Mouse (Mus musculus): Measurements from ENCODE around the gene Olfr791. TPM values are rescaled to one million over a fixed set of nuclear protein-coding genes. Genes with fewer than 3 reads are reported as not detected.

The Olfr791 gene
- total and polyA plus RNA-seq, 3 experiments = not detected

GRCm38 (mm10) chr10:129498192-129498591 is 23.4 kb upstream of the Olfr791 start, which contains the start of gene Olfr790:
TSS of gene Olfr790 (plus strand) at chr10:129498492.
- Histone ChIP-seq H3K27ac (ENCODE audit: control insufficient read depth, low read depth, low read length) (no peak within 1 kb of the TSS), H3K4me1 (ENCODE audit: control insufficient read depth in 1 of 2, insufficient read depth in 2 of 2, low read length in 2 of 2) (no peaks in the 10 kb centered on the region), H3K9ac (ENCODE audit: control insufficient read depth, low read depth, low read length, poor library complexity, severe bottlenecking) (no peak within 1 kb of the TSS), H3K79me2 (ENCODE audit: control insufficient read depth, insufficient read depth, low read length, poor library complexity) (no peaks in the 10 kb centered on the region), H3K4me3 (ENCODE audit: control insufficient read depth in 1 of 2, insufficient read depth in 1 of 2, low read depth in 2 of 2, low read length in 2 of 2) (no peak within 1 kb of the TSS), H3K9me3 (replicated peaks; ENCODE audit: insufficient read depth, low read length) (no peaks in the 10 kb centered on the region), H3K27me3 (ENCODE audit: control insufficient read depth in 1 of 2, insufficient read depth in 2 of 2, low read length in 2 of 2) (no peaks in the 10 kb centered on the region), H3K36me3 (ENCODE audit: control insufficient read depth in 1 of 2, insufficient read depth in 2 of 2, low read length in 2 of 2) (no peaks in the 10 kb centered on the region)
- no peak for DNase-seq (ENCODE audit: low read depth, low spot score)
- TF ChIP-seq EP300 (IDR thresholded peaks at IDR 0.05; ENCODE audit: low read depth in 1 of 2, low read length in 2 of 2) (no peak), SMC3 (IDR thresholded peaks at IDR 0.05; ENCODE audit: low read depth, low read length) (no peak), UBTF (IDR thresholded peaks at IDR 0.05; ENCODE audit: borderline replicate concordance, insufficient read depth, low read depth, low read length) (no peak), RAD21 (IDR thresholded peaks at IDR 0.05; ENCODE audit: low read depth, low read length) (no peak), ELF1 (IDR thresholded peaks at IDR 0.05; ENCODE audit: low read depth, low read length) (no peak)

- no peak within 1 kb of the TSS for H3K9ac ChIP-seq (ENCODE audit: control insufficient read depth, low read depth, low read length, poor library complexity, severe bottlenecking)
- H3K79me2 ChIP-seq (ENCODE audit: control insufficient read depth, insufficient read depth, low read length, poor library complexity) = no peaks in the 10 kb centered on the region
- no peaks in the 10 kb centered on the region for H3K27me3 ChIP-seq (ENCODE audit: control insufficient read depth in 1 of 2, insufficient read depth in 2 of 2, low read length in 2 of 2)
- H3K36me3 ChIP-seq (ENCODE audit: control insufficient read depth in 1 of 2, insufficient read depth in 2 of 2, low read length in 2 of 2) = no peaks in the 10 kb centered on the region
- H3K4me3 ChIP-seq (ENCODE audit: control insufficient read depth in 1 of 2, insufficient read depth in 1 of 2, low read depth in 2 of 2, low read length in 2 of 2) = no peak within 1 kb of the TSS
- H3K4me1 ChIP-seq (ENCODE audit: control insufficient read depth in 1 of 2, insufficient read depth in 2 of 2, low read length in 2 of 2) = no peaks in the 10 kb centered on the region
- no peak for DNase-seq (ENCODE audit: low read depth, low spot score)
- no peak for TF ChIP-seq ZC3H11A (IDR thresholded peaks at IDR 0.05; ENCODE audit: low read depth, low read length)
- TF ChIP-seq HCFC1 (IDR thresholded peaks at IDR 0.05; ENCODE audit: low read depth, low read length) = no peak
- no peak for TF ChIP-seq NELFE (IDR thresholded peaks at IDR 0.05; ENCODE audit: low read depth, low read length)
- TF ChIP-seq KAT2A (conservative IDR thresholded peaks at IDR 0.05; ENCODE audit: low read depth, low read length) = no peak
- TF ChIP-seq TAL1 (IDR thresholded peaks at IDR 0.05; ENCODE audit: low read length) = no peak
- H3K27ac ChIP-seq (ENCODE audit: control insufficient read depth, low read depth, low read length) = no peak within 1 kb of the TSS
- H3K9me3 ChIP-seq (replicated peaks; ENCODE audit: insufficient read depth, low read length) = no peaks in the 10 kb centered on the region
These were observed 17.3 kb downstream of the Olfr791 start, which contains the start of gene Olfr792 for GRCm38 (mm10) chr10:129538862-129539261. TSS of gene Olfr792 (plus strand) at chr10:129539162.

GRCm38 (mm10) chr10:129549354-129549753 is 27.8 kb downstream of the Olfr791 start:
- no peaks in the 10 kb centered on the region for H3K9me3 ChIP-seq (replicated peaks; ENCODE audit: insufficient read depth, low read length)
- no peak for TF ChIP-seq MXI1 (IDR thresholded peaks at IDR 0.05; ENCODE audit: low read depth, low read length)
- no peak for TF ChIP-seq POLR2AphosphoS5 (IDR thresholded peaks at IDR 0.05; ENCODE audit: borderline replicate concordance, low read depth, low read length)
- no peak for TF ChIP-seq MAZ (IDR thresholded peaks at IDR 0.05; ENCODE audit: low read depth, low read length)
- no peak for TF ChIP-seq ZMIZ1 (IDR thresholded peaks at IDR 0.05; ENCODE audit: low read depth, low read length)
- no peak for TF ChIP-seq ETS1 (IDR thresholded peaks at IDR 0.05; ENCODE audit: low read depth, low read length)
- no peak for TF ChIP-seq MAX (IDR thresholded peaks at IDR 0.05; ENCODE audit: low read length)
- TF ChIP-seq MAFK (IDR thresholded peaks at IDR 0.05; ENCODE audit: borderline replicate concordance, low read depth, low read length) = no peak
- no peak overlapping the region for H3K9ac ChIP-seq (ENCODE audit: control insufficient read depth, low read depth, low read length, poor library complexity, severe bottlenecking)
- no peaks in the 10 kb centered on the region for H3K79me2 ChIP-seq (ENCODE audit: control insufficient read depth, insufficient read depth, low read length, poor library complexity)
- H3K36me3 ChIP-seq (ENCODE audit: control insufficient read depth in 1 of 2, insufficient read depth in 2 of 2, low read length in 2 of 2) = no peaks in the 10 kb centered on the region
- H3K4me1 ChIP-seq (ENCODE audit: control insufficient read depth in 1 of 2, insufficient read depth in 2 of 2, low read length in 2 of 2) = no peaks in the 10 kb centered on the region
- H3K4me3 ChIP-seq (ENCODE audit: control insufficient read depth in 1 of 2, insufficient read depth in 1 of 2, low read depth in 2 of 2, low read length in 2 of 2) = no peak overlapping the region
- no peaks in the 10 kb centered on the region for H3K27me3 ChIP-seq (ENCODE audit: control insufficient read depth in 1 of 2, insufficient read depth in 2 of 2, low read length in 2 of 2)
- no peak overlapping the region for H3K27ac ChIP-seq (ENCODE audit: control insufficient read depth, low read depth, low read length)
- DNase-seq (ENCODE audit: low read depth, low spot score) = no peak

Data from MEL (cell line).